Mouse (Mus musculus) lung, postnatal 14 days (tissue): ENCODE measurements at regions not wholly inside any gene's neighbourhood (a gene's known extent, or its start where the extent isn't known, plus 50 kb on each side); places are given as distances from the start of the nearest gene placed in this dataset.

ENCODE experiments used
- DNase-seq: peaks from one replicate; pipeline ENCODE4 v3.0.0; 2021

DNA sequence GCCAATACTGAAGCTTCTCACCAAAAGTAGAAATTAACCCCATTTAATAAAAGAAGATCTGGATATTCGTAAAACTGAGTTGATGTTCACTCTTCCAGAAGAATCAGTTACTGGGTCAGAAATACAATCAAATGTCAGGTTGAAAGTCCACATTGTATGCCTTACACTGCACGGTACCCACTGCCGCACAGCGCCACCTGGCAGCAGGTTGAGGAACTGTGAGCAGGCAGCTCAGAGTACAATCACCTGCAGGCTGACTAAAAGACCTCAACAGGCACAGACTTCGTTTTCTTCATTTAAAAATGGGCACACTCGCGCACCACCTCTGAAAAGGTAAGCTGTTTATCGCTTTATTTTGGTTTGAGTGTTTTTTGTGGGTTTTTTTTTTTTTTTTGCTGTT lies 341.8 kb upstream of the Mms22l start:
- peak; percentile 15 for DNase-seq

DNA sequence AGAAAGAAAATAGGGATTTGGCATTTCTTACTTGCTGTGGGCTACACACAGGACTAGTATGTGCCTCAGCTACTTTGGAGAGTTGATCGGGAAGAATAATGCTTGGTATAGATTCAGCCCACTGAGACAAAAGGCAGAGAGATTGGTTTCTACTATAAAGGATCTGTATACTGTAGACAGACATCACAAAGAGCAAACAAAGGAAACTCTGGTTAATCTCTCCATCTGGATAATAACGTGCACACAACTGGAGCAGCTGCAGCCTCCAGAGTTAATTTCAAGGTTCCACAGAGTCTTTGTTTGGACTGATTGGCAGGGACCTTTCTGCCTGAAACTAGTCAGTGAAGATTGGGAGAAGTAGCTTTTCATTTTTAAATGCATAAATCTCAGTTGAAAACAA lies 322.5 kb upstream of the Mms22l start:
- no peak for DNase-seq

DNA sequence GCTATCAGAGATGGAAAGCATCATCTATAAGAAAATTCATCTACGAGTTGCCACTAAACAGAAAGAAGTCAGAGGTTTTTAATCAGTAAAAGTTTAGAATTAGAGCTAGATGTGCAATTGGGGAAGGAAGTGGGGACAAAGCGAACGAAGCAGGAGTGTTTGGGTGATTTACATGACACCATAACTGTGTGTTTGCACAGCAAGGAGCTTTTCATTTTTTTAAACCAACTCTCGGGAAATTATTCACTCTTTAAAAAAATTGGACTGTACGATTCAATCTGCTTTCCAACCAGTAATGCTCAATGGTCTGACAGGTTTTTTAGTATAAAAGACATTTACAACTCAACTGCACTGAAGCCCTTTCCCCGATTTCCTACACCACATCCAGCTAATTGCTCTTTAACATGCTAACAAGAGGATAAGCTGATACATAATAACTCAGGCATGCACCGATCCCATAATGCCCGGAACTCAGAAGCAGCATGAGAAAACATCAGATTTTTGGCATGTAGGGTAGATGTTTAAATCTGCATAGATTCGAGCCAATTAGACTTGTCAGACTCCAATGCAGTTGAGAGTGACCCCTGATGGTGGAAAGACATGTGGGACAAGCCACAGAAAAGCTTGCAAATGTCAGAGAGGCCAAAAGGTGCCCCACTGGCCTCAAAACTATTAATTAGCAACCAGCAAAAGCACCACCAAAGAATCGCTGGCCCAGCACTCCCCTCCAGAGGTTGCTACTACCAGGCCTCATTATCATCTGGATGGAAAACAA lies 282.8 kb upstream of the Mms22l start:
- no peak for DNase-seq

DNA sequence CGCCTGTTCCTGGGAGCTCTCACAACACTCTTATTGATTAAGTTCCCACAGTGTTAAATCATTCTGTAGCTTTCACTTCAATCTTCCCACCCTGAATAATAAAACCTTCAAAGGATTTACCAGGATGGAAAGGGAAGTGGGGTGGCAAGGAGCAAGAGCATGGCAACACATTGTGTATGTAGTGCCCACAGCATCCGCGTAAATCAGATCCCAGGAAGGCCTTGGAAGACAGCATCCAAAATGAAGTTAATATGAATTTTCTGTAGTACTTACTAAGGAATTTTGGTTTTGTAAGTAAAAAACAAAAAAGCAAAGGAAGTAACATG lies 282.3 kb upstream of the Mms22l start:
- no peak for DNase-seq

DNA sequence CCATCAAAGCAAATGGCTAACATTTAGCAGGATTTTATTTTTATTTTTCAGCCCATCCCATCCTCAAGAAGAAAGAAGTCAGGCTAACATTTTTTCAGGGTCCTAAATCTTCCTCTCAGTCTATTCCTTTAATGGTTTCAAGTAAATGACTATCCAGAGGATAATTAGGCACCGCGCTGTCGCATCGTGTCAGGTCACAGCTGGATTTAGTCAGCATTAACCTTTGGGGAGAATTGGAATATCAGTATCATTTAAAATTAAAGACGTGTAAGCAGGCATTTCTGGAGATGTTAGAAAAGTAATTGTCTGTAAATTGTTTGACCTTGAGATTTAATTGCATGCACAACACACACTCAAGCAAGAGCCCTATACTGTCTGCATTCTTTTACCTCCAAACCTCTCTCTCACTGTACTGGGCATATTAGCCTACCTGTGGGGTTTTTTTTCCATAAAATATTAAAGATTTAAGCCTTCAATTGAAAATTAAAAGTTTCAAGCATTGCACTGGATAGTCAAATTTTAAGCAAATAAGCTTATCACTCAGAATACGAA lies 277.8 kb upstream of the Mms22l start:
- DNase-seq: no peak

- no peak for DNase-seq
These were observed 277.2 kb upstream of the Mms22l start for GRCm38 (mm10) chr4:24219074-24219497.

DNA sequence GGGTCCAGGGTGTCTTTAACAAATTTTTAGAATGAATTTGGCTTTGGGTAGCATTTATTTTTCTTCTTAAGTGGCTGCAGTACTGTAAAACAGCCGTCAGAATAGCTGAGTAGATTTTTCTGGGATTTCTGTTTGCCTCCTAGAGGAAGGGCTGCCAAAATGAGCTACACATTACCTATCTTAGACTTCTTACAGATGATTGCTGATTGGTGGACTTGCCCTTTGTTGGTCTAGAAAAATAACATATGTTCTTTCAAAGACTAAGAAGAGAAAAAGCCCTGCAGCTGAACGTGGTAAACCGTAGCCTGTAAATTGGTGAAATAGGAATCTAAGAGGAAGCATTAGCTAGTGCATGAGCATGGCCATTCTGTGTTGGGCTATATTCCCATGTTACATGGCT lies 276.7 kb upstream of the Mms22l start:
- DNase-seq: no peak

DNA sequence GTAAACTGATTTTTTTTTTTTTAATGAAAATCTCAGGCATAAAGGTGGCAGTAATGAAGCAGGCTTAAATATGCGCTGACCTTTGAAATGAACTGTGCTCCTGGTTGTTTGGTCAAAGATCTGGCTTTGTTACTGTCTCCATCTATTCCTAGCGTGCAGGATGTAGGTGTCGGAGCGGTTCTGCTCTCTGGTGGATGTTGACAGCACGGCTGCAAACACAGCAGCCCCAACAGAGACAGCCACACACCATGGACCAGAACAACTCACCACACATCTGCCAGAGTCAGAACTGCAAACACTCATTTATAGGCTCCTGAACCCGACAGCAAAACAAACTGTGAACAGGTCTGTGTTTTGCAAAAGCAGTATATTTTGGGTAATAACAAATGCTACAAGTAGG lies 251.1 kb upstream of the Mms22l start:
- DNase-seq: no peak

GRCm38 (mm10) chr4:24248142-24249054 lies 247.9 kb upstream of the Mms22l start:
- DNase-seq: no peak

- no peak for DNase-seq
These were observed 246.8 kb upstream of the Mms22l start for GRCm38 (mm10) chr4:24249243-24249970.

- no peak for DNase-seq
These were observed 218.1 kb upstream of the Mms22l start for GRCm38 (mm10) chr4:24278154-24278553.
